ENCODE assay signal across 10 mouse cellular contexts in the genomic region with DNA sequence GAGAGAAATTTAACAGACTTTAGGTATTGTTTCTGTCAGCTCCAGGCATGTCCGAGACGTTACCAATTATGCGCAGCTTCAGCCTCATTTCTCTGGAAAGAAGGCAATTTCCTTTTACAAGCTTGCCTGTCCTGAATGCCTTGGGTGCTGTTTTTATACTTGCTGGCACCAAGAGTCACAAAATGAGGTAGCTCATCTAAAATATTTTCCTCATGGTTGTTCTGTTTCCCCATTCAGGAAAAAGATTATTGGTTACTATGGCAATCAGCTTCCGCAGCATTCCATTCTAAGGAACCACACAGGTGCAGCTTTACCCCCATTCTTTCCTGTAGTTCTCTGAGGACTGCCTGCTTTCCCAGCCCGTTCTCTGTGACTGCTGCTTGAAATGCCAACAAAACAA. TPM values are rescaled to one million over a fixed set of nuclear protein-coding genes. Genes with fewer than 3 reads are reported as not detected.
DNase-seq lines count a peak whose midpoint lies in the region; ATAC-seq lines count a peak whose summit lies in the region.
"Had no signal": no experiment of that assay in that cellular context is flagged by ENCODE, and none has a peak within 500 bp of the region (broad histone marks: within the 10 kb centered on the region; RNA-seq: fewer than 3 reads in every experiment).

Gene Homer1, plus strand, starts transcription at position 320 of the 400 bp plus-strand sequence.

- no peak within 1 kb of the TSS for H3K27ac ChIP-seq in embryonic facial prominence, embryonic 11.5 days (replicated peaks; ENCODE audit: low read depth, low read length)
- no peak within 1 kb of the TSS for H3K27ac ChIP-seq in embryonic facial prominence, embryonic 10.5 days (replicated peaks)
- H3K27ac ChIP-seq in heart, embryonic 10.5 days, result no peak within 1 kb of the TSS
- H3K27ac ChIP-seq: liver, embryonic 13.5 days had no signal

- intact Hi-C loops in left cerebral cortex, postnatal 14 days (cut with DNase I), result no loop called here

- H3K9ac ChIP-seq in embryonic facial prominence, embryonic 11.5 days (replicated peaks; ENCODE audit: low read length), result no peak within 1 kb of the TSS
- H3K9ac ChIP-seq: liver, embryonic 13.5 days had no signal

- no peak within 1 kb of the TSS for H3K4me3 ChIP-seq in embryonic facial prominence, embryonic 11.5 days (ENCODE audit: low read depth, low read length)
- H3K4me3 ChIP-seq in embryonic facial prominence, embryonic 10.5 days, result no peak within 1 kb of the TSS
- H3K4me3 ChIP-seq in heart, embryonic 10.5 days, result no peak within 1 kb of the TSS
- H3K4me3 ChIP-seq: liver, embryonic 13.5 days had no signal

- no peak for DNase-seq in embryonic facial prominence, embryonic 11.5 days (ENCODE audit: low spot score)
- no peak for DNase-seq in embryonic facial prominence, embryonic 10.5 days (ENCODE audit: low spot score)
- no peak for DNase-seq in adrenal gland, postnatal 25 days
- no peak for DNase-seq in heart, embryonic 10.5 days (ENCODE audit: low spot score)
- DNase-seq in left cerebral cortex, postnatal 14 days (ENCODE audit: low spot score in 2 of 2), result peak in 1 of 2 experiments; percentile 67
- no peak for DNase-seq in lung, postnatal 14 days
- DNase-seq in urinary bladder, postnatal 36 days (ENCODE audit: low spot score in 2 of 2), result no peak
- DNase-seq in lung, adult 18-20 months, result no peak
- DNase-seq: cerebellum, adult 9-11 months; liver, embryonic 13.5 days had no signal

- no peaks in the 10 kb centered on the region for H3K27me3 ChIP-seq in embryonic facial prominence, embryonic 11.5 days (ENCODE audit: control insufficient read depth, insufficient read depth, low read length)
- no peaks in the 10 kb centered on the region for H3K27me3 ChIP-seq in embryonic facial prominence, embryonic 10.5 days (replicated peaks; ENCODE audit: low read depth, poor library complexity, severe bottlenecking)
- H3K27me3 ChIP-seq in heart, embryonic 10.5 days (ENCODE audit: insufficient read depth, poor library complexity, severe bottlenecking), result no peaks in the 10 kb centered on the region
- H3K27me3 ChIP-seq: liver, embryonic 13.5 days had no signal

- no peak within 1 kb of the TSS for H3K4me2 ChIP-seq in embryonic facial prominence, embryonic 11.5 days (ENCODE audit: low read depth, low read length)
- H3K4me2 ChIP-seq: liver, embryonic 13.5 days had no signal

- no peaks in the 10 kb centered on the region for H3K9me3 ChIP-seq in embryonic facial prominence, embryonic 11.5 days (replicated peaks; ENCODE audit: control insufficient read depth, low read length)
- no peaks in the 10 kb centered on the region for H3K9me3 ChIP-seq in embryonic facial prominence, embryonic 10.5 days
- H3K9me3 ChIP-seq in heart, embryonic 10.5 days, result no peaks in the 10 kb centered on the region
- H3K9me3 ChIP-seq: liver, embryonic 13.5 days had no signal

- no peaks in the 10 kb centered on the region for H3K36me3 ChIP-seq in embryonic facial prominence, embryonic 11.5 days (replicated peaks; ENCODE audit: control insufficient read depth, insufficient read depth, low read depth, low read length)
- no peaks in the 10 kb centered on the region for H3K36me3 ChIP-seq in embryonic facial prominence, embryonic 10.5 days (replicated peaks)
- no peaks in the 10 kb centered on the region for H3K36me3 ChIP-seq in heart, embryonic 10.5 days
- H3K36me3 ChIP-seq: liver, embryonic 13.5 days had no signal

- ATAC-seq in embryonic facial prominence, embryonic 11.5 days (replicated peaks; ENCODE audit: insufficient number of reproducible peaks, low FRiP score, low TSS enrichment, low read depth), result no peak

- 70% methylated on average over 5 of the region's 5 CpGs for WGBS in embryonic facial prominence, embryonic 11.5 days
- 83% methylated on average over 5 of the region's 5 CpGs for WGBS in embryonic facial prominence, embryonic 10.5 days
- WGBS in heart, embryonic 10.5 days, result 86% methylated on average over 5 of the region's 5 CpGs

- H3K4me1 ChIP-seq in embryonic facial prominence, embryonic 11.5 days (ENCODE audit: control insufficient read depth, insufficient read depth, low read length), result no peaks in the 10 kb centered on the region
- peaks cover 4% of the 10 kb centered on the region; the same call in 1 of the 2 replicates for H3K4me1 ChIP-seq in embryonic facial prominence, embryonic 10.5 days
- H3K4me1 ChIP-seq in heart, embryonic 10.5 days, result 0 out of 2 replicates have a peak, but pooled peaks cover 5% of the 10 kb centered on the region

RNA-seq across cellular contexts. Expression of gene Homer1, which starts in this region (rescaled TPM):
- polyA plus RNA-seq in embryonic facial prominence, embryonic 11.5 days (2014; fragmentation: Nextera tagmentation; extraction: Ambion mirVana), result 8.8 and 11.4 TPM in 2 replicates
- 8.6 and 8.7 TPM in 2 replicates for polyA plus RNA-seq in embryonic facial prominence, embryonic 10.5 days (2016; fragmentation: Nextera tagmentation; extraction: Ambion mirVana)
- total RNA-seq in adrenal gland, postnatal 25 days (2021), result 27.1 and 30.4 TPM in 2 replicates
- 18.4 and 18.5 TPM in 2 replicates for polyA plus RNA-seq in heart, embryonic 10.5 days (2016; fragmentation: Nextera tagmentation; extraction: Ambion mirVana)
- total RNA-seq in left cerebral cortex, postnatal 14 days (2021), result 100 to 1,000 TPM; 246 to 263 TPM
